Mouse (Mus musculus) embryonic facial prominence, embryonic 13.5 days (tissue): ENCODE data around the gene Arhgap27. TPM values are rescaled to one million over a fixed set of nuclear protein-coding genes. Genes with fewer than 3 reads are reported as not detected.

Source experiments
- ATAC-seq: fragments of 200-750 bp; cut with Nextera tagmentation; 2 replicates; pipeline ENCODE4 v1.8.0; 2017; ENCODE audit warnings: low read depth; ENCODE audit not compliant: insufficient number of reproducible peaks, insufficient read depth, low FRiP score, low TSS enrichment
- H3K27ac ChIP-seq: fragments of 300-500 bp; sonication (generic); 2 replicates; pipeline ENCODE4 v1.5.1; 2015; ENCODE audit warnings: moderate library complexity, mild to moderate bottlenecking, inconsistent platforms
- H3K27me3 ChIP-seq: fragments of 300-500 bp; sonication (generic); 2 replicates; pipeline ENCODE4 v1.6.1; 2015; ENCODE audit warnings: mild to moderate bottlenecking, inconsistent platforms
- H3K36me3 ChIP-seq: fragments of 300-500 bp; sonication (generic); 2 replicates; pipeline ENCODE4 v1.6.1; 2015; ENCODE audit warnings: mild to moderate bottlenecking, inconsistent platforms
- H3K4me1 ChIP-seq: fragments of 300-500 bp; sonication (generic); 2 replicates; pipeline ENCODE4 v1.6.1; 2015; ENCODE audit warnings: inconsistent platforms
- H3K4me2 ChIP-seq: fragments of 300-500 bp; sonication (generic); 2 replicates; pipeline ENCODE4 v1.6.1; 2015; ENCODE audit warnings: moderate library complexity, mild to moderate bottlenecking, inconsistent platforms
- H3K4me3 ChIP-seq: fragments of 300-500 bp; sonication (generic); 2 replicates; pipeline ENCODE4 v1.5.1; 2015; ENCODE audit warnings: mild to moderate bottlenecking, inconsistent platforms
- H3K9ac ChIP-seq: fragments of 300-500 bp; sonication (generic); 2 replicates; pipeline ENCODE4 v1.6.1; 2015; ENCODE audit warnings: mild to moderate bottlenecking, inconsistent platforms
- H3K9me3 ChIP-seq: fragments of 300-500 bp; sonication (generic); 2 replicates; pipeline ENCODE4 v1.6.1; 2016; ENCODE audit warnings: inconsistent platforms
- WGBS: fragments of 180-500 bp; shearing (Covaris S2); methylation state at CpG from one replicate; pipeline ENCODE4 v1.1.7; 2015; ENCODE audit warnings: mixed read lengths; 5-methylcytosine and 5-hydroxymethylcytosine counted together
- polyA plus RNA-seq: library from polyadenylated mRNA; unstranded; fragments of >200 nt; fragmentation: Nextera tagmentation; extraction: Ambion mirVana; gene quantifications from 2 replicates; pipeline ENCODE4 v1.2.1, GENCODE M21; 2015

The Arhgap27 gene
- polyA plus RNA-seq, 1 experiment from 2014 or later, result 6.8 TPM

DNA sequence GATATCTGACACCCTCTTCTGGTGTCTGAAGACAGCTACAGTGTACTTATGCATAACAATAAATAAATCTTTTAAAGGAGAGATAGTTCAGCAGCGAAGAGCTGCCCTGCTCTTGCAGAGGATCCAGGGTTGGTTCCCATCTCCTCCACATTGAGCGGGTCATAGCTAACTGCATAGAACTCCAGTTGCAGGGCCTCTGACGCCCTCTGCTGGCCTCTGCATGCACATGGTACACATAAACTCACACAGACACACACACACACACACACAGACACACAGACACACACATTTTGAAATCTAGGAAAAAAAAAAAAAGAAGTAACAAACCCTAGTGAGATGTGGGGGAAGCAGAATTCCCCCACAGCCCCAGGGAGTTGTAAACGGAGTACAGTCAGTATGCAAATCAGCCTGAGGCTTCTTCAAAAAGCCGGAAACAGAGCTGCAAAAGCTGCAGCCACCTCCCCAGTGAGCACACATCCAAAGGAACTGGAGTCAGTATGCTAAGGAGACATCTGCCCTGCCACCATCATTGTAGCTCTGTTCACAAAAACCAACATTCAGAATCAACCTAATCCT lies 11.2 kb downstream of the Arhgap27 start:
- Histone ChIP-seq H3K36me3 (no peaks in the 10 kb centered on the region), H3K27me3 (peaks cover 17% of the 10 kb centered on the region), H3K4me2 (no peak overlapping the region), H3K4me3 (no peak overlapping the region), H3K27ac (no peak overlapping the region), H3K9me3 (0 out of 2 replicates have a peak, but pooled peaks cover 3% of the 10 kb centered on the region), H3K4me1 (peaks cover 22% of the 10 kb centered on the region), H3K9ac (no peak overlapping the region)
- no peak for ATAC-seq
- 83% methylated on average over 5 of the region's 5 CpGs for whole genome bisulfite sequencing

DNA sequence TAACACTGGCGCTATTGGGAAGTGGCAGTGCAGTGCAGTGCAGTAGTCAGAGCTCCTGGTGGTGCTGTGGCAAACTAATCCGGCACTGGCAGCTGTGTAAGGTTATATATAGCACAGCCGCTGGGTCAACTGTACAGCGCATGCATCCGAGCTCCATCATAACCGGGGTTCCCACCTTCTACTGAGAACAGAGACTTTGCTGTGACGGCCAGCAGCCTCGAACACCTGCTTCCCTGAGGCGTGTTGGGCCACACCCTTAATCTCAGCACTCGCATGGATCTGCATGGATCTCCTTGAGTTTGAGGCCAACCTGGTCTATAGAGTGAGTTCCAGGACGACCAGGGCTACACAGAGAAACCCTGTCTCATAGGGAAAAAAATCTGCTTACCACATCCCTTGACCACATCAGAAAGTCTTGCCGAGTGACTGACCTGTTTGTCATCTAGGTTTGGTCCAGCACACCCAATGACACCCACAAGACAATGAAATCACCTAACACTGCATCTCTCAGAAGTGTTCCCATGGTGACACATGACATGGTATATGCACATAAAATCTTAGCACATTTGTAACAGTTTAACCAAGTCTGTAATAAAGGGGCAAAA lies 12.7 kb downstream of the Arhgap27 start:
- Histone ChIP-seq H3K4me2 (no peak overlapping the region), H3K27me3 (0 out of 2 replicates have a peak, but pooled peaks cover 3% of the 10 kb centered on the region), H3K27ac (no peak overlapping the region), H3K9ac (no peak overlapping the region), H3K9me3 (0 out of 2 replicates have a peak, but pooled peaks cover 3% of the 10 kb centered on the region), H3K36me3 (no peaks in the 10 kb centered on the region), H3K4me1 (peaks cover 18% of the 10 kb centered on the region), H3K4me3 (no peak overlapping the region)
- 84% methylated on average over 12 of the region's 12 CpGs for WGBS
- no peak for ATAC-seq

DNA sequence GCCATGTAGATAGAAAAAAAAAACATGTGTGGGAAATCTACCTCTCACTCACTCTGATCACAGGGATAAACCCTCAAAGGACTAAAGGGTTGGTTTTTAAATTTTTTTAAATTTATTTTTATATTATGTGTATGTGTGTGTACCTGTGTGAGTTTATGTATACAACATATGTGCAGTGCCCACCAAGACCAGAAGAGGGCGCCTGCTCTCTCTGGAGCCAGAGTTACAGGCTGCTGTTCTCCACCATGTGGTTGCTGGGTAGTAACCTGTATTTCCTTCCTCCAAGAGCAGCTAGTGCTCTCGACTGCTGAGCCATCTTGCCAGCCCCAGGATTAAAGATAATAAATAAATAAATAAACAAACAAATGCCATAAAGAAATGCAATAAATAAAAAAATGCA lies 13.8 kb downstream of the Arhgap27 start:
- Histone ChIP-seq H3K4me1 (peaks cover 8% of the 10 kb centered on the region; the same call in 1 of the 2 replicates), H3K4me2 (no peak overlapping the region), H3K27me3 (no peaks in the 10 kb centered on the region), H3K36me3 (no peaks in the 10 kb centered on the region), H3K4me3 (no peak overlapping the region), H3K9me3 (0 out of 2 replicates have a peak, but pooled peaks cover 3% of the 10 kb centered on the region), H3K27ac (no peak overlapping the region), H3K9ac (no peak overlapping the region)
- 84% methylated on average over 2 of the region's 2 CpGs for WGBS
- no peak for ATAC-seq

DNA sequence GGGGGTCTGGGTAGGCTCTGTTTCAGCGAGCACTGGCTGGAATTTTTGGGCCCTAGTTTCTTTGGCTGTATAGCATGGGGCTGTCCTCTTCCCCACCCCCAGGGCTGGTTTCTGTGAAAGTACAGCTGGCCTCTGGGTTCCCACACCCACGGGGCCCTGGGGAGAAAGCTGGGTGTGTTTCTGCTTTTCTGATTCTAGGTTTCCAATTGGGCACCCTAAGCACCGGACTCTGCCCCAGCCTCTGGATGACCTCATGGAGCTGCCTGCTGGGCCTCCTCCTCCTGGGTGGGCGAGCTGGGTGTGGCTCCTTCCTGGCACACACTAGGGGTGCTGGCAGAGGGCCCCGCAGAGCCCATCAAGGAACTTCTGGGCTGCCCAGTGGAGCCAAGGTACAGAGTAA lies 16.8 kb downstream of the Arhgap27 start:
- no peaks in the 10 kb centered on the region for H3K36me3 ChIP-seq
- 0 out of 2 replicates have a peak overlapping the region, but pooled peaks have one; percentile 4 for H3K27ac ChIP-seq
- 66% methylated on average over 5 of the region's 5 CpGs for WGBS
- H3K4me2 ChIP-seq, result no peak overlapping the region
- no peaks in the 10 kb centered on the region for H3K27me3 ChIP-seq
- 0 out of 2 replicates have a peak, but pooled peaks have one; percentile 49 for ATAC-seq
- H3K9ac ChIP-seq, result no peak overlapping the region
- H3K4me3 ChIP-seq, result no peak overlapping the region
- H3K9me3 ChIP-seq, result no peaks in the 10 kb centered on the region
- H3K4me1 ChIP-seq, result peaks cover 17% of the 10 kb centered on the region

DNA sequence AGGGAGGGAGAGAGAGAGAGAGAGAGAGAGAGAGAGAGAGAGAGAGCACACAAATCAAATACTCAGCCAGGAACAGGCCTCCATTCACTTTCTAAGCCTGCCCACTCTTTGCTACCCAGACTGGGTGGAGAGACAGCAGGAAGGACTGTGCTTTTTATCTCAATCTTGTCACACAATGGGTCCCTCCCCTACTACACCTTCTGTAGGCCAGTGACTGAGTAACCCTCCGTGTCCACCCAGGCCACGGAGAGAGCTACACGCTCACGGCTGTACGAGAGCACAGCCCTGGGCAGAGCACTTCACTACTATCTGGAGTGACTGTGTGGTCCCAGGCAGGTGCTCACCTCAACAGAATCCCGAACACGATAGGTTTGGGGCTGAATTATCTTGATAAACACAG lies 17.3 kb downstream of the Arhgap27 start:
- Histone ChIP-seq H3K4me2 (no peak overlapping the region), H3K9me3 (no peaks in the 10 kb centered on the region), H3K36me3 (no peaks in the 10 kb centered on the region), H3K27ac (no peak overlapping the region), H3K4me1 (peaks cover 17% of the 10 kb centered on the region), H3K27me3 (no peaks in the 10 kb centered on the region), H3K9ac (no peak overlapping the region), H3K4me3 (no peak overlapping the region)
- no peak for ATAC-seq
- 80% methylated on average over 7 of the region's 7 CpGs for WGBS

DNA sequence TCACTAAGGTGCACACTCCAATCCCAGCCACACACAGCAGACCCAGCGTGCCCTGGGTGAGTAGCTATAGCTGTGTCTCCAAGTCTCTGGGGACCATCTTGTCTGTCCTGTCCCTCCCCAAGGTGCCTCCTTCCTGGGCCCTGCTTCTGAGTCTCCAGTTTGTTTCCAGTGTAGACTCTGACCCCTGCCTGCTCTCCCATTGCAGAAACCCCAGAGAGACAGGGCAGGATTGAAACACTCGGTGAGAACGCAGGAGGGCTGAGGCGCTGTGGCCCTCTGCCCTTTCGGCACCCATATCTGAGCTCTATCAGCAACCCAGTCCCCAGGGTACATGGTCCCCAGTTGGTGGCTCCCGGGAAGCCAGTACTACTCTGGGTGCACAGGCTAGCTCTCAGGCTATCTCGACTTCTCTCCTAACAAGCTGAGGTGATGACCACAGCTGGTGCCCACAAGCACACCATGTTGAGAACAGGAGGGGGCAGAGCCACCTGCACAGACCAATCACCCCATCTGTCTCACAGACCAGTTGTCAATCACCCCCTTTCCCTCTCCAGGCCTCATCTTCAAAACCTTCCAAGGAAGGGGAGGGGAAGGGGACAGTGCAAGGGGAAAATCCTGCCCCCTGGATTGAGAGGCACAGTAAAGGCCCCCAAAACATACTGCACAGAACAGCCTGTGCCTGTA lies 17.9 kb downstream of the Arhgap27 start:
- no peak for ATAC-seq
- H3K27ac ChIP-seq, result no peak overlapping the region
- no peak overlapping the region for H3K4me3 ChIP-seq
- H3K9ac ChIP-seq, result no peak overlapping the region
- no peaks in the 10 kb centered on the region for H3K36me3 ChIP-seq
- H3K27me3 ChIP-seq, result no peaks in the 10 kb centered on the region
- 86% methylated on average over 7 of the region's 7 CpGs for WGBS
- H3K4me2 ChIP-seq, result no peak overlapping the region
- no peaks in the 10 kb centered on the region for H3K9me3 ChIP-seq
- peaks cover 17% of the 10 kb centered on the region for H3K4me1 ChIP-seq

DNA sequence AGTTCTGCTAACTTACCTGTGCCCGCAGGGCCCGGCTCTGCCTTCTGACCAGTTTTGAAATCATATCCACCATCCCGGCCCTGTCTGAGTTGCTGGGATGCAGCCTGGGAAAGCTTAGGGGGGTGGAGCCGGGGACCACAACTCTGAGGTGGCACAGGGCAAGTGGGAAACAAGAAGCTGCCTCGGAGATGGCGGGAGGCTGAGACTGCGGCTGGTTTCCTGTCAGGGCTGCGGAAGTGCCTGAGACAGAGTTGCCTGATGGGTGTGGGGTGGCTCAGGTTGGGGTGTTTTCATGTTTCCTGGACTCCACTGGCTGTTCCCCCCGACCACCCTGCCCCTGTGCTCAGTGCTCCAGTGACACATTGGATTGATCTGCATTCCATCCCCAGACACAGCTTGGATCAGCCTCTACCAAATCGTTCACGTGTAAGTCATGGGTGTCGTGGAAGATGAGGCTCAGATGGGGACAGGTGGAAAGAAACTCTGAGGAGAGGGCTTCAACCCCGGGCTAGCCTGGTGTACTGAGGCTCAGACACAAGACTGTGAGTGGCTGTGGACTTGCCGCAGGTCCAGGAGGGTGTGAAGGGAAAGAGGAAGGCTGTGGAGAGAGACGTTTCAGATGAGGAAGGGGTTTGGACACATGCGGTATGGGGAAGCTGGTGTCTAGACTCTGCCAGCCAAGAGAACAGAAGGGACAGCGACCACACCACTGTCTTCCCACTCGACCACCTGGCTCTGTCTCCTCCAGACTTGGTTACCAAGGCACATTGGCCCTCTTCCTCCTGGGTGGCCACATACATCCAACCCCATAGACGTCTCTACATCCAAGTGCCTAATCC lies 18.8 kb downstream of the Arhgap27 start:
- WGBS, result 64% methylated on average over 19 of the region's 19 CpGs
- H3K27ac ChIP-seq, result no peak overlapping the region
- H3K4me2 ChIP-seq, result no peak overlapping the region
- ATAC-seq, result no peak
- no peaks in the 10 kb centered on the region for H3K27me3 ChIP-seq
- H3K36me3 ChIP-seq, result no peaks in the 10 kb centered on the region
- H3K9ac ChIP-seq, result no peak overlapping the region
- no peak overlapping the region for H3K4me3 ChIP-seq
- peaks cover 26% of the 10 kb centered on the region for H3K4me1 ChIP-seq
- H3K9me3 ChIP-seq, result no peaks in the 10 kb centered on the region

DNA sequence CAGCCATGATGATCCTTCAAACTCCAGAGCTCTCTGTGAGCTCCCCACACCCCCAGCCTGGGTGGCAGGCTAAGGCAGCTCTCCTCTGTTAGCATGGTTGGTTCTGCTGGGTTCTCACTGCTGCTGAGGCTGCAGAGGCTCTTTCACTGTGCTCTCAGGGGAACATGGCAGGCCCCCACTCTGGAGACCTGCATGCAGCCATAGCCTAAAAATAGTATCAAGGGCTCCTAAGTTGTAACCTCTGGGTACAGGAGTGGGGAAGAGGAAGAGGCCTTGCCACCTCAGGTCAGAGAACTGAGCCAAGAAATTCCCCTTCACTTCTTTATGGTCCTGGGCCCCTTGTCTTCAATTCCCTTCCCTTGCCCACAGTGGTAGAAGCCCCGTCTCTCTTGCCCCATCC lies 19.6 kb downstream of the Arhgap27 start:
- no peaks in the 10 kb centered on the region for H3K27me3 ChIP-seq
- WGBS, result 78% methylated on average over 1 of the region's 1 CpGs
- no peak overlapping the region for H3K27ac ChIP-seq
- H3K9ac ChIP-seq, result no peak overlapping the region
- H3K4me2 ChIP-seq, result no peak overlapping the region
- no peaks in the 10 kb centered on the region for H3K36me3 ChIP-seq
- H3K4me1 ChIP-seq, result peaks cover 33% of the 10 kb centered on the region
- H3K4me3 ChIP-seq, result no peak overlapping the region
- ATAC-seq, result no peak
- no peaks in the 10 kb centered on the region for H3K9me3 ChIP-seq

DNA sequence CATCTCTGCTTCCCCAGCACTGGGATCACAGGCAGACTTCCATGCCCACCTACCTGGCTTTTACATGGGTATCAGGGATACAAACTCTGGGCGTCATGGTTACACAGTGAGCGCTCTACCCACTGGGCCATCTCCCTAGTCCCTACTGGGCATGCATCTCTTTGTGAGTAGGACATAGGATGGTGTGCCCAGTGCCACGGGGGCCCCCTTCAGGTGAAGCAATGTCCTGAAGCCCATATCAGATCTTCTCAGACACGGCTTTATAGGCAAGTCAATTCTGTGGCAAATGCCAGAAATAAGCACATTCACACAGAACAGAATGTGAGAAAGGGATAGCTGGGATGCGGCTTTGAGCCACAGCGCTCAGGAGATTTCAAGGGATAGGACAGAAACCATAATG lies 20.4 kb downstream of the Arhgap27 start:
- no peaks in the 10 kb centered on the region for H3K27me3 ChIP-seq
- no peak overlapping the region for H3K4me3 ChIP-seq
- no peak overlapping the region for H3K27ac ChIP-seq
- no peak overlapping the region for H3K4me2 ChIP-seq
- ATAC-seq, result no peak
- H3K9me3 ChIP-seq, result no peaks in the 10 kb centered on the region
- 87% methylated on average over 6 of the region's 6 CpGs for WGBS
- H3K36me3 ChIP-seq, result no peaks in the 10 kb centered on the region
- H3K9ac ChIP-seq, result no peak overlapping the region
- H3K4me1 ChIP-seq, result peaks cover 33% of the 10 kb centered on the region

DNA sequence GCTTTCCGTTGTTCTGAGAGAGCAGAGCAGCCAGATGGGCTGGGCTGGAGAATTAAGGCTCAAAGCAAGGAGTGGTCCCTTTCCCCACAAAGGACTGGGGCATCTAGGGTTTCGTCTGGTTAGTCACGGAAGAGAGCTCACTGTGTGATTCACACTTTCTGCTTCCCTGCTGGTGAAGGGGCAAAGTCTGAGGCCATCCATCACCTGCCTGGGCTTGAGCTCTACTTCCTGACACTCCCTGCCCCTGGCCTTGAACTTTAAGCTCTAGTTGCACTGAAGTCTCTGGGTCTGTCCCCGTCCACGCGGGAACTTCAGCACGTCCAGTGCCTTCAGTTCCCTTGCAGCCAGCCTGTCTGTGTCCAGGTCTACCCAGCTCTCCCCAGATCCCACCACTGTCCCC lies 22.8 kb downstream of the Arhgap27 start:
- Histone ChIP-seq H3K9ac (no peak overlapping the region), H3K4me1 (peaks cover 25% of the 10 kb centered on the region), H3K4me3 (no peak overlapping the region), H3K27me3 (no peaks in the 10 kb centered on the region), H3K36me3 (no peaks in the 10 kb centered on the region), H3K9me3 (no peaks in the 10 kb centered on the region), H3K4me2 (no peak overlapping the region), H3K27ac (no peak overlapping the region)
- no peak for ATAC-seq
- WGBS, result 42% methylated on average over 7 of the region's 7 CpGs

DNA sequence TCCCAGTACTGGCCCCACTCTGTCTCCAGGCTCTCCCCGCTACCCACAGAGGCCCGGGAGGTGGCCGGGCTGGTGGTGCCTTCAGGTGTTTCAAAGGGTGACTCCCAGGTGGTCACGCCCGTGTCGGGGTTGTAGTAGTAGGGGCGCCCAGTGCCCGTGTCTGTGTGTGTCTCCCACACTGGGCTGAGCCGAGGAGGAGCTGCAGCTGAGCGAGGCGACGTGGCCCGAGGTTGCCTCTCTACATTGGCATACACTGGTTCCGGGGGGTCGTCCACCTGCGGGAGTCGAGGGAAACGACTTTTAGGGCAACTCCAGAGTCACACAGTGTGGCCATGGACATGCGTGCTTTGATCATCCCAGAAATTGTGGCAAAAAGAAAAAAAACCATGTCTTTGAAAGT lies 23.4 kb downstream of the Arhgap27 start:
- H3K36me3 ChIP-seq, result no peaks in the 10 kb centered on the region
- H3K27me3 ChIP-seq, result peaks cover 4% of the 10 kb centered on the region; the same call in 1 of the 2 replicates
- no peaks in the 10 kb centered on the region for H3K9me3 ChIP-seq
- WGBS, result 71% methylated on average over 19 of the region's 19 CpGs
- peaks cover 25% of the 10 kb centered on the region for H3K4me1 ChIP-seq
- peak overlapping the region; percentile 26 for H3K4me3 ChIP-seq
- H3K4me2 ChIP-seq, result peak overlapping the region; percentile 54
- H3K27ac ChIP-seq, result no peak overlapping the region
- ATAC-seq, result no peak
- peak overlapping the region; percentile 51 for H3K9ac ChIP-seq
